Mouse (Mus musculus) heart, embryonic 12.5 days (tissue): ENCODE measurements around the gene Galr2. TPM values are rescaled to one million over a fixed set of nuclear protein-coding genes. Genes with fewer than 3 reads are reported as not detected.
A peak's percentile ranks its signal among the peaks of the same experiment; 100 is the strongest.

ENCODE experiments used
- ATAC-seq: fragments of 200-750 bp; cut with Nextera tagmentation; 2 replicates; pipeline ENCODE4 v1.8.0; 2017; ENCODE audit warnings: moderate TSS enrichment, moderate library complexity; ENCODE audit not compliant: insufficient number of reproducible peaks, low FRiP score
- H3K27ac ChIP-seq: fragments of 300-500 bp; sonication (generic); 2 replicates; pipeline ENCODE4 v1.5.1; 2016; ENCODE audit warnings: mild to moderate bottlenecking, moderate library complexity; ENCODE audit not compliant: poor library complexity, severe bottlenecking
- H3K27me3 ChIP-seq: fragments of 300-500 bp; sonication (generic); replicated peaks from 2 replicates; pipeline ENCODE4 v1.6.1; 2016; ENCODE audit warnings: mild to moderate bottlenecking, moderate library complexity
- H3K36me3 ChIP-seq: fragments of 300-500 bp; sonication (generic); 2 replicates; pipeline ENCODE4 v1.6.1; 2016; ENCODE audit warnings: mild to moderate bottlenecking, moderate library complexity
- H3K4me1 ChIP-seq: fragments of 300-500 bp; sonication (generic); replicated peaks from 2 replicates; pipeline ENCODE4 v1.6.1; 2016; ENCODE audit warnings: mild to moderate bottlenecking
- H3K4me2 ChIP-seq: fragments of 300-500 bp; sonication (generic); 2 replicates; pipeline ENCODE4 v1.6.1; 2016; ENCODE audit warnings: mild to moderate bottlenecking, moderate library complexity
- H3K4me3 ChIP-seq: fragments of 300-500 bp; sonication (generic); 2 replicates; pipeline ENCODE4 v1.5.1; 2016; ENCODE audit warnings: mild to moderate bottlenecking
- H3K9ac ChIP-seq: fragments of 300-500 bp; sonication (generic); 2 replicates; pipeline ENCODE4 v1.6.1; 2016; ENCODE audit warnings: mild to moderate bottlenecking, moderate library complexity
- H3K9me3 ChIP-seq: fragments of 300-500 bp; sonication (generic); replicated peaks from 2 replicates; pipeline ENCODE4 v1.6.1; 2016; ENCODE audit warnings: mild to moderate bottlenecking, moderate library complexity
- WGBS: fragments of 180-500 bp; shearing (Covaris S2); methylation state at CpG from one replicate; pipeline ENCODE4 v1.1.7; 2016; 5-methylcytosine and 5-hydroxymethylcytosine counted together
- polyA plus RNA-seq: library from polyadenylated mRNA; unstranded; fragments of >200 nt; fragmentation: Nextera tagmentation; extraction: Ambion mirVana; gene quantifications from 2 replicates; pipeline ENCODE4 v1.2.1, GENCODE M21; 2016

Galr2 gene
- polyA plus RNA-seq, 1 experiment from 2014 or later: not detected

DNA sequence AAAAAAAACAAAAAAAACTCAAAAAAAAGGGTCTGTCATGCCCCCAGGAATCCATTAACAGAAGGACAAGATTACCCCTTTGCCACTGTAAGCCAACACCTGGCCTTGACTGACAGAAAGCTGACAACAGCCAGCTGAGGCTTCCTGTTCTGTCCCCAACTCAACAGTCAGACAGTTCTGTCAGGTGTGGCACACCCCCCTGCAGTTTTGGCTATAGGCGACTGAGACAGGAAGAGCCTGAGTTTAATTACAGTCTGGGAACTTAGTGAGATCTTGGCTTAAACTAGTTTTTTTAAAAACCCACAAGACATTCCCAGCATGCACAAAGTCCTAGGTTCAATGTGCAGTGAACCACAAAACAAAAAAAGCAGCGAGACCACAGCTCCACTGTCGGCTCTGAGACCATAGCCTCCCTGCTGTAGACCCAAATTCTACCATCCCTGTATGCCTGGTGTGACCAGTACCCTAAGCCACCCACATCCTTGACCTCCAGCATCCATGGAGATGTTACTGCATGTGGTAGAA, 27.6 kb upstream of the Galr2 start:
- H3K4me2 ChIP-seq: no peak overlapping the region
- no peaks in the 10 kb centered on the region for H3K27me3 ChIP-seq
- no peak overlapping the region for H3K9ac ChIP-seq
- H3K4me1 ChIP-seq: peaks cover 25% of the 10 kb centered on the region
- H3K36me3 ChIP-seq: peaks cover 99% of the 10 kb centered on the region
- no peak for ATAC-seq
- 86% methylated on average over 3 of the region's 3 CpGs for WGBS
- no peaks in the 10 kb centered on the region for H3K9me3 ChIP-seq
- no peak overlapping the region for H3K4me3 ChIP-seq
- no peak overlapping the region for H3K27ac ChIP-seq

GRCm38 (mm10) chr11:116254627-116255026, 26.1 kb upstream of the Galr2 start:
- Histone ChIP-seq H3K27ac (no peak overlapping the region), H3K36me3 (peaks cover 99% of the 10 kb centered on the region), H3K4me2 (no peak overlapping the region), H3K4me1 (peaks cover 25% of the 10 kb centered on the region), H3K9ac (no peak overlapping the region), H3K27me3 (no peaks in the 10 kb centered on the region), H3K9me3 (no peaks in the 10 kb centered on the region), H3K4me3 (no peak overlapping the region)
- no peak for ATAC-seq
- WGBS: 81% methylated on average over 9 of the region's 9 CpGs

DNA sequence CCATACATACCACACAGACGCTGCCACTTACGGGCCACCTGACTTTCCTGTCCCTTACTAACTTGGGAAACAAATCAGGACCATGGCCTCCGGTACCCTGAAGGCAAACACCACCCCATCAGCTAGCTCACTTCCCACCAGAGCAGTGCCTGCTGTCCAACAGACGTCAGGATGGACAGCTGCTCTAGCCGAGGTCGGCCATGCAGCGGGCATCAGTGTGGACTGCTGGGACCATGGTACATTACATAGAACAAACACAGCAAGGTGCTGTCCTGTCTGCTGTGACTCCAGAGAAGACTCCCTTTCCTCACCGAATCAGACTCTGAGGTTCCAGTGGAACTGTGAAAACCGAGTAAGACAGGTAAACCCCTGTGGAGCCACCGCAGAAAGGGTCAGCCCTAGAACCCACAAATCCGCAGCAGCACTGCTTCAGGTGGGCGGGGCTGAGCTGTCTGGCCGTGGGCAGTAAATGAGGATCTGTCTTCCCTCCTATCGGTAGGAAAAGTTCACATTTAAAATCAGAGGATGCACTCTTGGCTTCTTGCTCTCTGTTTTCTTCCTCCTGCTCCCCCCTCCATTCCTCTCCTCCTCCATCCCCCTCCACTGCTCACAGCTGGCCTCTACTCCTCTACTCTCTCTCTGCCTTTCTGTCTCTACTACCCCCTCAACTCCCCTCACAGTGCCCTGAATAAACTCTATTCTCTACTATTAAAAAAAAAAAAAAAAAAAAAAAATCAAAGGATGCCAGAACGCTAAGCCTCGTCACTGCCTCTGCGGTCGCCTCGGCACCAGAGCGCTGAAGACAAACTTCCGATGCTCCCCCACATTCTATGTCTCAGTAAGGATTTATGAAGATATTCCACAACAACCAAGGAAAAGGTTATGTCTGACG, 25.4 kb upstream of the Galr2 start:
- no peak for ATAC-seq
- Histone ChIP-seq H3K36me3 (peaks cover 99% of the 10 kb centered on the region), H3K27me3 (no peaks in the 10 kb centered on the region), H3K4me2 (no peak overlapping the region), H3K4me1 (peaks cover 25% of the 10 kb centered on the region), H3K4me3 (no peak overlapping the region), H3K27ac (no peak overlapping the region), H3K9ac (no peak overlapping the region), H3K9me3 (no peaks in the 10 kb centered on the region)
- WGBS: 85% methylated on average over 22 of the region's 22 CpGs

DNA sequence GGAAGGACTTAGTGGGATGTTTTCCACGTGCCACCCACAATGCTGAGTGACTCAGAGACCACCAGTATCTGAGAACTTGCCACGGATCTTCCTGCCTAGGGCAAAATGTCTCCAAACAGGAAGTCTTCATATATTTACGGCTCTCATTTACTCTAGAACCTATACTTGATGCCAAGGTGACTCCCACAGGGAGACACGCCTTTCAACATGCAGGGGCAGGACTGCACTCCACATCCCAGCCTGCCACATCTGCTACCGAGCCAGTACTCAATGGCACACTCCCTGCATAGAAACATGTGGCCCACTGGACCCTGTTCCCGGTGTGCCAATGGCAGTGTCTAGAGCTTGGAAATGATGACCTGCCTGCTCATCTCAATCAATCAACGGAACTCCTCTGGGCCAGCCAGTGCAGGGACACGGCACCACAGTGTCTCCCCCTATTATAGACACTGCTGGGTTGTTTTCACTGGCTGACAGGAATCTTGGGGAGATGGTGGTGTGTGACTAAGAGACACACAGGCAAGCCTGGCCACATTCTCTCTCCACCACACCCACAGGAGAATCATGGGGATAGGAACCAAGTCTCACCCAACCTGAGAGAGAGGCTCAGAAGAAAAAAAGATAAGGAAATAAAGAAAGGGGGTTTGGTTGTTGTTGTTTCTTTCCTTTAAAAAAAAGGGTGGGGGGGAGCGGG, 24.6 kb upstream of the Galr2 start:
- H3K27ac ChIP-seq: no peak overlapping the region
- H3K4me2 ChIP-seq: no peak overlapping the region
- no peak overlapping the region for H3K4me3 ChIP-seq
- H3K9me3 ChIP-seq: no peaks in the 10 kb centered on the region
- no peak overlapping the region for H3K9ac ChIP-seq
- 81% methylated on average over 9 of the region's 9 CpGs for WGBS
- peaks cover 99% of the 10 kb centered on the region for H3K36me3 ChIP-seq
- H3K4me1 ChIP-seq: peaks cover 19% of the 10 kb centered on the region
- no peak for ATAC-seq
- H3K27me3 ChIP-seq: no peaks in the 10 kb centered on the region

DNA sequence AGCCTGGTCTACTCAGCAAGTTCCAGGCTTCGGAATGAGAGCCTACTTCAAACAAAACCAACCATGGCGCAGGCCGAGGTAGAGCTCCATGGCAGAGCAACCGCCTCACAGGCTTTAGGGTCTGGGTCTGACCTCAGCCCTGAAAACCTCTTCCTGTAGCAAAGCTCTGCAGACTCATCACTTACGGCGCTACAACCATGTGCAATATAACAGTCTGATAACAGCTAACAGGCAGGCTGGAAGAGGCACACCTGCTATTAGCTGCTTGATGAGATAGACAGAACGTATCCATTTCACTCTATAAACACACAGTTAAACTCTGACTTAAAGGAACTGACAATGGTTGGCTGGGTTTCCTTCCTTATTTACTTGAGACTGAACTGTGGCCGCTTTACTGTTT, 21.3 kb upstream of the Galr2 start:
- WGBS: 89% methylated on average over 8 of the region's 8 CpGs
- H3K4me1 ChIP-seq: peaks cover 7% of the 10 kb centered on the region; the same call in 1 of the 2 replicates
- ATAC-seq: no peak
- H3K4me2 ChIP-seq: no peak overlapping the region
- peaks cover 99% of the 10 kb centered on the region for H3K36me3 ChIP-seq
- H3K9me3 ChIP-seq: no peaks in the 10 kb centered on the region
- H3K4me3 ChIP-seq: no peak overlapping the region
- no peak overlapping the region for H3K27ac ChIP-seq
- no peaks in the 10 kb centered on the region for H3K27me3 ChIP-seq
- H3K9ac ChIP-seq: no peak overlapping the region

DNA sequence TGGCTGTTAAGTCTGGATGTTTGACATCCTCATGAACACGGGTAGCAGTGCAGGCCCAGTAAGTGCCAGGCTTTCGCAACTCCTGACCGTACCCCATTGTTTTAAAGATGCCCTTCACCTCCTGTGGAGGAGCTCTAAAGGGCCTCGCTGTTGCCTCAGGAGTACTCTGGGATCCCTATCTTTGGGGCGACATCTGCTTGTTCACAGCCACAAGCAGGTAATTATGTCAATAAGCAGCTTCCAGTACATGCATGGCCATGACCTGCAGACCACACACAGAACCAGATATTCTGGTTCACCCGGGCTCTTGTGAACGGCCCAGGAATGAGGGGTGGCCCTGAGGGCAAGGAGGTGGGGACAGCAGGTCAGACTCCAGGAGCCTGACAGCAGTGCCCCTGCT, 20.5 kb upstream of the Galr2 start:
- peaks cover 96% of the 10 kb centered on the region for H3K36me3 ChIP-seq
- no peak overlapping the region for H3K4me3 ChIP-seq
- H3K4me1 ChIP-seq: peaks cover 2% of the 10 kb centered on the region; the same call in 1 of the 2 replicates
- no peak overlapping the region for H3K4me2 ChIP-seq
- H3K9me3 ChIP-seq: no peaks in the 10 kb centered on the region
- H3K27me3 ChIP-seq: no peaks in the 10 kb centered on the region
- H3K27ac ChIP-seq: no peak overlapping the region
- no peak for ATAC-seq
- 89% methylated on average over 7 of the region's 7 CpGs for WGBS
- H3K9ac ChIP-seq: no peak overlapping the region

DNA sequence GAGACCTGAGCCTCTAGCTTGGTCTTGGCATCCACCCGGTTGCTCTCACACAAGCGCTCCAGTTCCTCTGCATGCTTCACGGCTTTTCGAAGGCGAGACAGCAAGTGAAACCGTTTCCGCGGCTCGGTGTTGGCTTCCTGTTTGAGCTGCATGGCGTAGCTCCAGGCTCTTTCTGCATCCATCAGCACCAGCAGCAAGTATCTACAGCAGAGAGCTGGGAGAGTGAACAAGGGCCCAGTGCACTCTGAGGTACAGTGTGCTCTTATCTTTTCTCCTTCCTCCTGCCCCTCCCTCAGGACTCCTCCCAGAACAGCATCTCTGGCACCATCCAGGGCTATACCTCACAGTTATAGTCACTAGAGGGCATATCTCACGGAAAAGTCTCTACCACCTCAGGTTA, 15.4 kb upstream of the Galr2 start:
- Histone ChIP-seq H3K9ac (peak overlapping the region; percentile 4; the same call in 1 of the 2 replicates), H3K4me2 (no peak overlapping the region), H3K4me3 (no peak overlapping the region), H3K36me3 (peaks cover 97% of the 10 kb centered on the region), H3K9me3 (no peaks in the 10 kb centered on the region), H3K4me1 (no peaks in the 10 kb centered on the region), H3K27me3 (no peaks in the 10 kb centered on the region), H3K27ac (no peak overlapping the region)
- ATAC-seq: no peak
- 86% methylated on average over 11 of the region's 11 CpGs for WGBS

DNA sequence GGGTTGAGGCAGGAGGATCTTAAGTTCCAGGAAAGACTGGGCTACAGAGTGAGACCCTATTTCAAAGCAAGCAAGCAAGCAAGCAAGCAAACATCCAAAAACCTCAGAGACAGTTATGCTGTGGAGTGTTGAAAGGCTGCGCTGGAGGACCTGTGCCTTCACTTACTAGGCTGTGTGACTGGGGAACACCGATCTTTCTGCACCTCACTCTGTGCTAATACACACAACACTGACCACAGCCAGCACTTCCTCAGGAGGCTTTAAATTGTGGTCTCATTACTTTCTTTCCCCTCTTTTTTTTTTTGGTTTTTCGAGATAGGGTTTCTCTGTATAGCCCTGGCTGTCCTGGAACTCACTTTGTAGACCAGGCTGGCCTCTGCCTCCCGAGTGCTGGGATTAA, 14.9 kb upstream of the Galr2 start:
- peaks cover 97% of the 10 kb centered on the region for H3K36me3 ChIP-seq
- H3K4me1 ChIP-seq: no peaks in the 10 kb centered on the region
- no peaks in the 10 kb centered on the region for H3K9me3 ChIP-seq
- 84% methylated on average over 4 of the region's 4 CpGs for WGBS
- ATAC-seq: no peak
- H3K27ac ChIP-seq: no peak overlapping the region
- no peaks in the 10 kb centered on the region for H3K27me3 ChIP-seq
- H3K9ac ChIP-seq: no peak overlapping the region
- no peak overlapping the region for H3K4me3 ChIP-seq
- no peak overlapping the region for H3K4me2 ChIP-seq

DNA sequence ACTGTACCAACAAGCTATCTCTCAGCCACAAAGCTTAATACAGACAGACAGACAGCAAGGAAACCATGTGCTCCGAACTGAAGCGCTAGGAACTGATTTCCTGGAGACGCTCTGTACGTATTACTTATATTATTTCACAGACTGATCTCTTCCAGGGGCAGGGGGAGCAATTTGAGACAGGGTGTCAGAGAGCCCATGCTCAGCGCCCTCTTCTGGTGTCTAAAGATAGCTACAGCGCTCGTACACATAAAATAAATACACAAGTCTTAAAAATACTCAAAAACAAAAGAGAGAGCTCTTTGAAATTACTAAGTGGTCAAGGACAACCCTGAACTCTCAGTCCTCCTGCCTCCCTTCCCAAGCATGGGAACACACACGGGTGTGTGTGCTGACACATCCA, 13.1 kb upstream of the Galr2 start:
- Histone ChIP-seq H3K4me2 (no peak overlapping the region), H3K9me3 (no peaks in the 10 kb centered on the region), H3K4me3 (no peak overlapping the region), H3K9ac (no peak overlapping the region), H3K4me1 (peaks cover 11% of the 10 kb centered on the region), H3K27ac (no peak overlapping the region), H3K27me3 (no peaks in the 10 kb centered on the region), H3K36me3 (peaks cover 91% of the 10 kb centered on the region)
- WGBS: 84% methylated on average over 8 of the region's 8 CpGs
- ATAC-seq: no peak

DNA sequence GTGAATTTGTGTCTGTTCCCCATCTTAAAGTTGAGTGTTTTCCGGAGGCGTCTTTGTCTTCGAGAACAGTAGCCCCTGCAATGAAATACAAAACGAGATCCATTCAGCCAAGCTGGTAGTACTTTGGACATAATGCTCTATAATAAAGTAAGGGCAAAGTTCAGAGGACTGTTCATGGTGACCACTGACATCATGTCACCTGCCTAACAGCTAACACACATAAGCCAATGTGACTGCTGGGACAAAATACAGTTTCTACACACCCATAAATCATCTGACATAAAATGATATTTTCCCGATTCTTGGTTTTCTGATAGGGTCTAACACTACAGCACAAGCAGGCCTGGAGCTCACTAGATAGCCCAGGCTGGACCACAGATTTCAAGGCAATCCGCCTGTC, 12.4 kb upstream of the Galr2 start:
- no peaks in the 10 kb centered on the region for H3K9me3 ChIP-seq
- WGBS: 97% methylated on average over 6 of the region's 6 CpGs
- ATAC-seq: no peak
- no peak overlapping the region for H3K4me2 ChIP-seq
- H3K4me3 ChIP-seq: no peak overlapping the region
- H3K27me3 ChIP-seq: no peaks in the 10 kb centered on the region
- no peak overlapping the region for H3K27ac ChIP-seq
- no peak overlapping the region for H3K9ac ChIP-seq
- peaks cover 84% of the 10 kb centered on the region for H3K36me3 ChIP-seq
- peaks cover 15% of the 10 kb centered on the region for H3K4me1 ChIP-seq

GRCm38 (mm10) chr11:116269560-116269959, 11.2 kb upstream of the Galr2 start:
- 87% methylated on average over 8 of the region's 8 CpGs for WGBS
- Histone ChIP-seq H3K27ac (no peak overlapping the region), H3K9me3 (no peaks in the 10 kb centered on the region), H3K27me3 (no peaks in the 10 kb centered on the region), H3K4me1 (peaks cover 18% of the 10 kb centered on the region), H3K9ac (no peak overlapping the region), H3K4me2 (no peak overlapping the region), H3K36me3 (peaks cover 71% of the 10 kb centered on the region), H3K4me3 (no peak overlapping the region)
- no peak for ATAC-seq
